Mouse (Mus musculus): ENCODE results near the gene Cacna1c.

DNA sequence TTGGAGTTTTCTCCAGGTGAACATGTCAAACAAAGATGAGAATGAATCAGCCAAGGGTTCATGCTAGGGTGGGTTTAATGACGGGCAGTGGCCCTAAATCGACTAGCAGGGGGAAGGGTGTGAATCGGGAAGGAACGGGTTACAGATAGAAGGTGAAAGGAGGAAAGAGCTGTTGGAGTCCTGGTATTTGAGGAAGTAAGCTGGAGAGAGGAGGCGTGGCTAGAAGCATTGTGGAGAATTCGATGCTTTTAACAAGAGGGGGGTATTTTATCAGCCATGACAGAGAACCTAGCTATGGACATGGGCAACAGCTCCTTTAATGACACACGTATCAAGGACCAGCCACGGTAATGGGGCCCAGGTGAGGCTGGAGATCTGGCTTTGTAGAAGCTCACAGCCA lies 417.0 kb downstream of the Cacna1c start:
- TF ChIP-seq CTCF (conservative IDR thresholded peaks at IDR 0.05; ENCODE audit: low read length) (no peak), NANOG (IDR thresholded peaks at IDR 0.05; ENCODE audit: borderline replicate concordance, low read length) (no peak)
